Mouse (Mus musculus) midbrain, embryonic 10.5 days (tissue): ENCODE results near the gene Psmf1. TPM values are rescaled to one million over a fixed set of nuclear protein-coding genes. Genes with fewer than 3 reads are reported as not detected.
A peak's percentile ranks its signal among the peaks of the same experiment; 100 is the strongest.

ENCODE experiments used
- DNase-seq: peaks from one replicate; pipeline ENCODE4 v3.0.0-alpha.2; 2017; ENCODE audit warnings: low spot score
- H3K27ac ChIP-seq: fragments of 300-500 bp; sonication (generic); replicated peaks from 2 replicates; pipeline ENCODE4 v1.5.1; 2016; ENCODE audit warnings: mild to moderate bottlenecking
- H3K27me3 ChIP-seq: fragments of 300-500 bp; sonication (generic); 2 replicates; pipeline ENCODE4 v1.6.1; 2016; ENCODE audit warnings: low read depth, mild to moderate bottlenecking; ENCODE audit not compliant: poor library complexity, severe bottlenecking
- H3K36me3 ChIP-seq: fragments of 300-500 bp; sonication (generic); 2 replicates; pipeline ENCODE4 v1.6.1; 2016; ENCODE audit warnings: mild to moderate bottlenecking, moderate library complexity
- H3K4me1 ChIP-seq: fragments of 300-500 bp; sonication (generic); 2 replicates; pipeline ENCODE4 v1.6.1; 2016
- H3K4me3 ChIP-seq: fragments of 300-500 bp; sonication (generic); 2 replicates; pipeline ENCODE4 v1.5.1; 2016; ENCODE audit warnings: mild to moderate bottlenecking, moderate library complexity
- H3K9me3 ChIP-seq: fragments of 300-500 bp; sonication (generic); replicated peaks from 2 replicates; pipeline ENCODE4 v1.6.1; 2016; ENCODE audit warnings: mild to moderate bottlenecking
- WGBS: fragments of 180-500 bp; shearing (Covaris S2); methylation state at CpG from one replicate; pipeline ENCODE4 v1.1.7; 2016; 5-methylcytosine and 5-hydroxymethylcytosine counted together
- polyA plus RNA-seq: library from polyadenylated mRNA; unstranded; fragments of >200 nt; fragmentation: Nextera tagmentation; extraction: Ambion mirVana; gene quantifications from 2 replicates; pipeline ENCODE4 v1.2.1, GENCODE M21; 2016

Gene Psmf1
- polyA plus RNA-seq, 1 experiment from 2014 or later: 47.8 TPM

- 92% methylated on average over 2 of the region's 2 CpGs for WGBS
Observed at GRCm38 (mm10) chr2:151716318-151717055, 27.5 kb downstream of the Psmf1 start.

DNA sequence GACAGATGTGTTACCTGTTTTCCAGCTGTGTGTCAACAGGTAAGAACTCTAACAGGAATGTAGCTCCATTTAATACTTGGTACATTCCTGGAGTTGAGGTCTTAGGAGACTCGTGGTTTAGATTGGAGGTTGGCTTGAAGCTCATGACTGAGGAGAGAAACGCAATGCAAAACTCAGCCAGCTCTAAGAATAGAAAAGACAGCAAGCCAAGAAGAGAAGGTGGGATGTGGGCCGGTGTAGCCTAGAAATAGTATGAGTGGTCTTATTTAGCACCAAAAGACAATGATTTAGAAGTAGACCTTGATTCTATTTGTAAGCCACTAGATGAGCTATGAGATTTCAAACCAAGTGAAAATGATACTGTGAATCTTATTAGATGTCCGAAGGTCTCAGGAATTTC lies 28.5 kb downstream of the Psmf1 start:
- Histone ChIP-seq H3K36me3 (peaks cover 56% of the 10 kb centered on the region), H3K9me3 (no peaks in the 10 kb centered on the region), H3K4me3 (no peak overlapping the region), H3K27ac (no peak overlapping the region), H3K27me3 (no peaks in the 10 kb centered on the region), H3K4me1 (no peaks in the 10 kb centered on the region)
- DNase-seq: no peak
- 94% methylated on average over 4 of the region's 4 CpGs for WGBS

More at GRCm38 (mm10) chr2:151716318-151717055, 27.5 kb downstream of the Psmf1 start:
- H3K36me3 ChIP-seq: peaks cover 65% of the 10 kb centered on the region
- no peaks in the 10 kb centered on the region for H3K4me1 ChIP-seq
- DNase-seq: no peak
- no peaks in the 10 kb centered on the region for H3K9me3 ChIP-seq
- no peaks in the 10 kb centered on the region for H3K27me3 ChIP-seq
- no peak overlapping the region for H3K27ac ChIP-seq
- H3K4me3 ChIP-seq: no peak overlapping the region

GRCm38 (mm10) chr2:151712647-151713046 lies 31.3 kb downstream of the Psmf1 start:
- Histone ChIP-seq H3K4me1 (peaks cover 10% of the 10 kb centered on the region; the same call in 1 of the 2 replicates), H3K27ac (no peak overlapping the region), H3K36me3 (peaks cover 27% of the 10 kb centered on the region), H3K9me3 (no peaks in the 10 kb centered on the region), H3K27me3 (no peaks in the 10 kb centered on the region), H3K4me3 (no peak overlapping the region)
- WGBS: 42% methylated on average over 3 of the region's 3 CpGs
- DNase-seq: peak; percentile 31

- Histone ChIP-seq H3K9me3 (no peaks in the 10 kb centered on the region), H3K27ac (peak overlapping the region; percentile 87), H3K27me3 (peaks cover 72% of the 10 kb centered on the region), H3K36me3 (peaks cover 5% of the 10 kb centered on the region), H3K4me3 (peak overlapping the region; percentile 78), H3K4me1 (peaks cover 25% of the 10 kb centered on the region)
- 3% methylated on average over 17 of the region's 17 CpGs for WGBS
- DNase-seq: peak; percentile 57
Observed at GRCm38 (mm10) chr2:151702851-151703190, 41.2 kb downstream of the Psmf1 start.

GRCm38 (mm10) chr2:151702146-151702850 lies 41.7 kb downstream of the Psmf1 start:
- Histone ChIP-seq H3K36me3 (peaks cover 5% of the 10 kb centered on the region), H3K9me3 (no peaks in the 10 kb centered on the region), H3K4me3 (peak overlapping the region; percentile 78), H3K27ac (peak overlapping the region; percentile 87), H3K4me1 (peaks cover 25% of the 10 kb centered on the region), H3K27me3 (peaks cover 72% of the 10 kb centered on the region)
- under 1% methylated on average over 75 of the region's 97 CpGs for WGBS
- peak; percentile 70 for DNase-seq

GRCm38 (mm10) chr2:151701231-151702145 lies 42.5 kb downstream of the Psmf1 start, which contains the start of gene Tmem74b:
Gene Tmem74b, plus strand, starts transcription at chr2:151702008.
- 3% methylated on average over 25 of the region's 25 CpGs for WGBS
- Histone ChIP-seq H3K4me3 (peak within 1 kb of the TSS; percentile 78), H3K4me1 (peaks cover 25% of the 10 kb centered on the region), H3K27me3 (peaks cover 72% of the 10 kb centered on the region), H3K36me3 (peaks cover under 1% of the 10 kb centered on the region; the same call in 1 of the 2 replicates), H3K9me3 (no peaks in the 10 kb centered on the region), H3K27ac (peak within 1 kb of the TSS; percentile 87)
- DNase-seq: no peak

GRCm38 (mm10) chr2:151682976-151683375 lies 61.0 kb downstream of the Psmf1 start:
- Histone ChIP-seq H3K27ac (no peak overlapping the region), H3K27me3 (no peaks in the 10 kb centered on the region), H3K36me3 (no peaks in the 10 kb centered on the region), H3K9me3 (no peaks in the 10 kb centered on the region), H3K4me1 (no peaks in the 10 kb centered on the region), H3K4me3 (no peak overlapping the region)
- WGBS: 90% methylated on average over 4 of the region's 4 CpGs
- no peak for DNase-seq

DNA sequence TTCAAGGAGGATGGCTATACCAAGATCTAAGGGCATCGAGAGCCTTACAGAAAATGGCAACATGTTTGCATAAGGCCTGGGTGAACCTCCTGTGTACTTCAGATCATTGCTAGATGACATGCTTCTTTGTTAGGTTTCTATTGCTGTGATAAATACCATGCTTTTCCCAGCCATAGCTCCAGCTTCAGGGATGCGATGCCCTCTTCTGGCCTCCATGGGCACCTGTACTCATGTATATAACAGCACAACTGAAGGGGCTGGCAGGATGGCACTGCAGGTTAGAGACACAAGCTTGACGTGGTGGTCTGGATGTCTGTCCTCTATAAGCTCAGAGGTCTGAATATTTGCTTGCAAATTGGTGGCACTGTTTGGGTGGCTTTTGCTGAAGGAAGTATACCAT lies 61.6 kb downstream of the Psmf1 start:
- Histone ChIP-seq H3K9me3 (no peaks in the 10 kb centered on the region), H3K36me3 (no peaks in the 10 kb centered on the region), H3K4me3 (no peak overlapping the region), H3K27me3 (no peaks in the 10 kb centered on the region), H3K27ac (no peak overlapping the region), H3K4me1 (no peaks in the 10 kb centered on the region)
- WGBS: 61% methylated on average over 3 of the region's 3 CpGs
- DNase-seq: no peak

DNA sequence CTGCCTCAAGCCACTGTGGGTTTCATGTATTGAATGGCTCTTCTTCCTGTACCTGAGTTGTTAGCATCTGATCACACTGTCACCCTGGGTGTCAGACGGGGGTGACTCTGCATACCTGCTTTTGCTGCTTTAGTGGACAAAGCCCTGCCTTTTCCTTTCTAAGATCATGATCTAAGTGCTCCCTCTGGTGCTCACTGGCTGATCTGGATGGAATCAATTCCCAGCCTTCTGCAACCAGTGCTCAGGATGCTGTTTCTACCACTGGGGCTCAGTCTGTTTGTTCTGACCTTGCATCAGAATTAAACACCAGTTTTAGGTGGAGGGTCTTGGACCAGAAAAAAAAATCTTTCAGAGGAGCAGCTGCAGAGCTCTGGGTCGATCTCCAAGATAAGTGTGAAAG lies 67.8 kb downstream of the Psmf1 start:
- Histone ChIP-seq H3K4me1 (no peaks in the 10 kb centered on the region), H3K36me3 (no peaks in the 10 kb centered on the region), H3K9me3 (no peaks in the 10 kb centered on the region), H3K4me3 (no peak overlapping the region), H3K27me3 (0 out of 2 replicates have a peak, but pooled peaks cover under 1% of the 10 kb centered on the region), H3K27ac (no peak overlapping the region)
- DNase-seq: no peak
- 67% methylated on average over 2 of the region's 2 CpGs for WGBS

DNA sequence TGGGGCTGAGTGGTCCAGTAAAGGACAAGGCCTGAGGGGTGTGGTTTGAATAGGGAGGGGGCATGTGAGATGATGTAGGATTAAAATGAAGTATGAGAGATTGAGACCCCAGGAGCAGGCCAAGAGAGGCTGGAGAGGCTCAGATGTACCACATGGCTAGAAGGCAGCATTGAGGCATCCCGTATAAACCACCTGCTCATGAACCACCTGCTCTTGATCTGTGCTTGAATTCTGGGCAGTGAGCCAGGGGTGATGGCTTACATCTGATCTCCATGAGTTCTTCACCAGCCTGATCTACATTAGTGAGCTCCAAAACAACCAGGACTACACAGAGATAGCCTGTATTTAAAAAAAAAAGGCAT lies 73.0 kb downstream of the Psmf1 start:
- no peak for DNase-seq
- peaks cover 17% of the 10 kb centered on the region for H3K27me3 ChIP-seq
- no peaks in the 10 kb centered on the region for H3K36me3 ChIP-seq
- H3K4me1 ChIP-seq: peaks cover 8% of the 10 kb centered on the region
- 81% methylated on average over 1 of the region's 1 CpGs for WGBS
- no peak overlapping the region for H3K4me3 ChIP-seq
- H3K27ac ChIP-seq: no peak overlapping the region
- no peaks in the 10 kb centered on the region for H3K9me3 ChIP-seq

GRCm38 (mm10) chr2:151670026-151670967 lies 73.7 kb downstream of the Psmf1 start:
- WGBS: 36% methylated on average over 48 of the region's 48 CpGs
- peak overlapping the region; percentile 30 for H3K4me3 ChIP-seq
- peak; percentile 19 for DNase-seq

More at GRCm38 (mm10) chr2:151670026-151670967, 73.7 kb downstream of the Psmf1 start:
- Histone ChIP-seq H3K9me3 (no peaks in the 10 kb centered on the region), H3K27me3 (peaks cover 17% of the 10 kb centered on the region), H3K4me1 (peaks cover 8% of the 10 kb centered on the region), H3K36me3 (no peaks in the 10 kb centered on the region), H3K27ac (no peak overlapping the region; the same call in 1 of the 2 replicates)
